In genomic region chr9:122012816-122013215, GRCm38 (mm10) we compare ENCODE assay signal across 26 mouse cellular contexts. TPM values are rescaled to one million over a fixed set of nuclear protein-coding genes. Genes with fewer than 3 reads are reported as not detected.
DNase-seq lines count a peak whose midpoint lies in the region; ATAC-seq and TF ChIP-seq lines count a peak whose summit lies in the region.
"Had no signal": no experiment of that assay in that cellular context is flagged by ENCODE, and none has a peak within 500 bp of the region (broad histone marks: within the 10 kb centered on the region; RNA-seq: fewer than 3 reads in every experiment).

No protein-coding gene starts in this region.

- H3K4me1 ChIP-seq in kidney, embryonic 16.5 days (ENCODE audit: insufficient read depth, low read length) = no peaks in the 10 kb centered on the region
- H3K4me1 ChIP-seq in midbrain, embryonic 11.5 days (ENCODE audit: control insufficient read depth, insufficient read depth, low read length) = no peaks in the 10 kb centered on the region
- peaks cover 15% of the 10 kb centered on the region; the same call in 1 of the 2 replicates for H3K4me1 ChIP-seq in midbrain, postnatal 0 days (ENCODE audit: insufficient read depth, low read length)
- H3K4me1 ChIP-seq: embryonic facial prominence, embryonic 12.5 days; embryonic facial prominence, embryonic 15.5 days had no signal

- peak; percentile 9 for DNase-seq in cerebellum, adult 9-10 months
- DNase-seq in cerebellum, postnatal 36 days = no peak
- DNase-seq in kidney, adult 18-20 months = no peak
- DNase-seq in midbrain, embryonic 11.5 days (ENCODE audit: low spot score, missing footprints) = peak; percentile 41
- DNase-seq in midbrain, postnatal 0 days (ENCODE audit: low spot score) = no peak
- DNase-seq in right cerebral cortex, postnatal 36 days (ENCODE audit: low spot score in 2 of 2) = peak; percentile 20 to 30
- no peak for DNase-seq in right cerebral cortex, postnatal 10 days (ENCODE audit: low spot score in 2 of 2)
- DNase-seq: adrenal gland, adult 8-10 months; adrenal gland, postnatal 25 days; cerebellum, adult 18-20 months; cerebellum, postnatal 14 days; forebrain, postnatal 0 days; gastrocnemius, postnatal 10 days; gastrocnemius, postnatal 36 days; heart, adult 2 months; heart, postnatal 14 days; heart, postnatal 4 days had no signal

- ATAC-seq in kidney, embryonic 16.5 days (ENCODE audit: low FRiP score, low TSS enrichment) = 0 out of 2 replicates have a peak, but pooled peaks have one; percentile 19
- no peak for ATAC-seq in midbrain, embryonic 11.5 days (ENCODE audit: low FRiP score)
- no peak for ATAC-seq in midbrain, postnatal 0 days (ENCODE audit: low FRiP score)
- ATAC-seq: activated CD4-positive, CD25-positive, alpha-beta regulatory T cell, adult 4 months; forebrain, embryonic 14.5 days; forebrain, postnatal 0 days; hindbrain, postnatal 0 days had no signal

- no peaks in the 10 kb centered on the region for H3K36me3 ChIP-seq in kidney, embryonic 16.5 days (ENCODE audit: insufficient read depth, low read length)
- no peaks in the 10 kb centered on the region for H3K36me3 ChIP-seq in midbrain, embryonic 11.5 days (ENCODE audit: control insufficient read depth, insufficient read depth, low read length)
- no peaks in the 10 kb centered on the region for H3K36me3 ChIP-seq in midbrain, postnatal 0 days (ENCODE audit: insufficient read depth, low read length)
- H3K36me3 ChIP-seq: embryonic facial prominence, embryonic 12.5 days; embryonic facial prominence, embryonic 15.5 days; heart, embryonic 10.5 days; heart, embryonic 13.5 days had no signal

- 87% methylated on average over 2 of the region's 2 CpGs for WGBS in kidney, embryonic 16.5 days
- WGBS in midbrain, embryonic 11.5 days = 84% methylated on average over 2 of the region's 2 CpGs
- 81% methylated on average over 2 of the region's 2 CpGs for WGBS in midbrain, postnatal 0 days

- no peaks in the 10 kb centered on the region for H3K9me3 ChIP-seq in kidney, embryonic 16.5 days (ENCODE audit: low read length)
- no peaks in the 10 kb centered on the region for H3K9me3 ChIP-seq in midbrain, embryonic 11.5 days (ENCODE audit: control insufficient read depth, low read length)
- H3K9me3 ChIP-seq in midbrain, postnatal 0 days (ENCODE audit: low read length) = no peaks in the 10 kb centered on the region
- H3K9me3 ChIP-seq: embryonic facial prominence, embryonic 12.5 days; embryonic facial prominence, embryonic 15.5 days; heart, embryonic 10.5 days; heart, embryonic 13.5 days had no signal

- H3K4me2 ChIP-seq in kidney, embryonic 16.5 days (replicated peaks; ENCODE audit: low read depth, low read length) = no peak overlapping the region
- no peak overlapping the region for H3K4me2 ChIP-seq in midbrain, embryonic 11.5 days
- no peak overlapping the region for H3K4me2 ChIP-seq in midbrain, postnatal 0 days (ENCODE audit: low read depth, low read length, poor library complexity, severe bottlenecking)
- H3K4me2 ChIP-seq: embryonic facial prominence, embryonic 12.5 days; embryonic facial prominence, embryonic 15.5 days; heart, embryonic 13.5 days; hindbrain, embryonic 14.5 days had no signal

- H3K27me3 ChIP-seq in kidney, embryonic 16.5 days (ENCODE audit: insufficient read depth, low read length) = no peaks in the 10 kb centered on the region
- no peaks in the 10 kb centered on the region for H3K27me3 ChIP-seq in midbrain, embryonic 11.5 days (ENCODE audit: control insufficient read depth, insufficient read depth, low read length)
- no peaks in the 10 kb centered on the region for H3K27me3 ChIP-seq in midbrain, postnatal 0 days (ENCODE audit: insufficient read depth, low read length)
- H3K27me3 ChIP-seq: embryonic facial prominence, embryonic 12.5 days; embryonic facial prominence, embryonic 15.5 days; heart, embryonic 13.5 days had no signal

- no peak overlapping the region for H3K9ac ChIP-seq in kidney, embryonic 16.5 days (replicated peaks; ENCODE audit: low read length)
- no peak overlapping the region for H3K9ac ChIP-seq in midbrain, embryonic 11.5 days (ENCODE audit: low read length)
- no peak overlapping the region for H3K9ac ChIP-seq in midbrain, postnatal 0 days (replicated peaks; ENCODE audit: low read length, poor library complexity, severe bottlenecking)
- H3K9ac ChIP-seq: embryonic facial prominence, embryonic 12.5 days; embryonic facial prominence, embryonic 15.5 days; forebrain, postnatal 0 days; heart, embryonic 13.5 days; hindbrain, embryonic 14.5 days had no signal

- no peak overlapping the region for H3K4me3 ChIP-seq in kidney, embryonic 16.5 days (ENCODE audit: low read length)
- H3K4me3 ChIP-seq in midbrain, embryonic 11.5 days (ENCODE audit: low read depth, low read length) = no peak overlapping the region
- H3K4me3 ChIP-seq in midbrain, postnatal 0 days (ENCODE audit: low read depth, low read length) = no peak overlapping the region
- H3K4me3 ChIP-seq: embryonic facial prominence, embryonic 12.5 days; embryonic facial prominence, embryonic 15.5 days; heart, adult 2 months; heart, embryonic 10.5 days; heart, embryonic 13.5 days had no signal

- no peak overlapping the region for H3K27ac ChIP-seq in kidney, embryonic 16.5 days (ENCODE audit: low read length)
- no peak overlapping the region for H3K27ac ChIP-seq in midbrain, embryonic 11.5 days (ENCODE audit: low read depth, low read length)
- no peak overlapping the region for H3K27ac ChIP-seq in midbrain, postnatal 0 days (ENCODE audit: low read depth, low read length)
- H3K27ac ChIP-seq: embryonic facial prominence, embryonic 12.5 days; embryonic facial prominence, embryonic 15.5 days; heart, adult 2 months; heart, embryonic 10.5 days; heart, embryonic 13.5 days; hindbrain, embryonic 14.5 days; hindbrain, postnatal 0 days had no signal

- no peak for TF ChIP-seq CTCF in midbrain, postnatal 0 days (IDR thresholded peaks at IDR 0.05)

RNA-seq across cellular contexts. Expression of gene Pomgnt2, which starts 15.9 kb away (rescaled TPM):
- 19.1 and 19.9 TPM in 2 replicates for polyA plus RNA-seq in kidney, embryonic 16.5 days (2015; fragmentation: Nextera tagmentation; extraction: Ambion mirVana)
- polyA plus RNA-seq in midbrain, embryonic 11.5 days (2014; fragmentation: Nextera tagmentation; extraction: Ambion mirVana) = 8.9 and 9.7 TPM in 2 replicates
- total RNA-seq in midbrain, postnatal 0 days (2014; rRNA removed) = 49.7 and 53.4 TPM in 2 replicates
- polyA plus RNA-seq in midbrain, postnatal 0 days (2015; fragmentation: Nextera tagmentation; extraction: Ambion mirVana) = 38.5 and 41.8 TPM in 2 replicates
- polyA plus RNA-seq: activated CD4-positive, CD25-positive, alpha-beta regulatory T cell, adult 4 months had no signal

Comparison
In these comparisons a context has a peak if more than half of its experiments do, and no peak if none do; other contexts are left out.
1. DNase-seq: peak in cerebellum, adult 9-10 months (single experiment), midbrain, embryonic 11.5 days (single experiment) and right cerebral cortex, postnatal 36 days (2 of 2); none in cerebellum, postnatal 36 days (0 of 2), kidney, adult 18-20 months (single experiment), midbrain, postnatal 0 days (single experiment) and right cerebral cortex, postnatal 10 days (0 of 2).